Mouse (Mus musculus) B cell, adult (primary cell): Measurements from ENCODE around the gene Klf3. TPM values are rescaled to one million over a fixed set of nuclear protein-coding genes. Genes with fewer than 3 reads are reported as not detected.

ENCODE experiments used
- total RNA-seq: library from RNA; stranded (reverse); gene quantifications from 4 replicates; pipeline ENCODE4 v1.2.4, GENCODE M21; 2023; ENCODE audit not compliant: inconsistent age

The Klf3 gene
- total RNA-seq = 107 to 142 TPM (median 119 TPM) in 4 replicates

DNA sequence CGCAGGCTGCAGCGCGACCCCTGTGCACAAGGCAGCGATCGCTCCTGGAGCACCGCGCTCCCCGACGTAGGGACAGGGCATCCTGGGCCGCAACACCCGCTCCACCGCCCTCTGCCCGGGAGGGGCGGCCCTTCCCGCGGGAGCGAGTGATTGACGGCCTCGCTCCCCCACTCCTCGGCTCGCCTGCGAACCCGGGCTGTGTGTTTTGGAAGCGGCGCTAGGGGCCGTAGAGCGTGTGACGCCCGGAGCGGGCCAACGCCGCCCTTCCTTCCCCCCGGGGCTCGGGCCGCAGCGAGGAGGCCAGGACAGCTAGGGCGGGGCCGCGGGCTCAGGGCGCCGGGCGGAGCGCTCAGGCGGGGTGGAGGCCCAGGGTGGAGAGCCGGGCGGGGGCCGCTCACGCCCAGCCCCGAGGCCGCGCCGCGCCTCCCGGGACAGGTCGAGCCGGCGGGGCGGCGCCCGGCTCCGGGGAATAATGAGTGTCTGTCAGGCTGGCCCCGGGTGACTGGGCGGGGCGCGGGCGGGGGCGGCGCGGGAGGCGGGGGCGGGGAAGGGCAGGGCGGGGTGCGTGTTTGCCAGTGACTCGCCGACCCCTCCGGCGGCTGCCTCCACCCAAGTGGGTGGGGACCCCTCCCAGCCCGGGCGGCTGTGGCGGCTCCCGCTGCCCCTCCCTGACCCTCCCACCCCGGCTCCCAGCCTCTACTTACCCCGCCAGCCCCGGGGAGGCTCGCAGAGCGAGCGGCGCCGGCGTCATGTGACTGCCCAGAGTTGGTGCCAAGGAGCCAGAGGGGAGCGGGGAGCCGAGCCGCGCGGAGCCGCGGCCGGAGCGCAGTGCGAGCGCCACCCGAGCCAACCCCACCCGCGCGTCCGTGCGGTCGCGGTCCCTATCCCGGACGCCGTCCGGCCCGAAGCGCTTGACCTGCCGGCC is at the start of gene Klf3:
Klf3 (plus strand) TSS at position 594 of the 925 bp plus-strand sequence.

Other genes with a start within 250 kb of the Klf3 start
- 102 to 115 TPM (median 107 TPM) in 4 replicates for gene Tlr1, start 130.2 kb downstream of the Klf3 start, total RNA-seq
- 19.4 to 26.0 TPM (median 24.1 TPM) in 4 replicates for gene Tlr6, start 156.7 kb downstream of the Klf3 start, total RNA-seq
- gene Fam114a1, start 166.7 kb downstream of the Klf3 start, total RNA-seq = 5.4 to 7.1 TPM (median 6.0 TPM) in 4 replicates